Mouse (Mus musculus) neural tube, embryonic 15.5 days (tissue): ENCODE data around the gene Exoc6b. TPM values are rescaled to one million over a fixed set of nuclear protein-coding genes. Genes with fewer than 3 reads are reported as not detected.

Experiments
- ATAC-seq: fragments of 200-750 bp; cut with Nextera tagmentation; 2 replicates; pipeline ENCODE4 v1.8.0; 2017; ENCODE audit warnings: mild to moderate bottlenecking, moderate TSS enrichment, moderate library complexity; ENCODE audit not compliant: low FRiP score
- H3K27ac ChIP-seq: fragments of 300-500 bp; sonication (generic); replicated peaks from 2 replicates; pipeline ENCODE4 v1.5.1; 2015; ENCODE audit warnings: mild to moderate bottlenecking, inconsistent platforms
- H3K27me3 ChIP-seq: fragments of 300-500 bp; sonication (generic); replicated peaks from 2 replicates; pipeline ENCODE4 v1.6.1; 2015; ENCODE audit warnings: inconsistent platforms
- H3K36me3 ChIP-seq: fragments of 300-500 bp; sonication (generic); 2 replicates; pipeline ENCODE4 v1.6.1; 2015; ENCODE audit warnings: inconsistent platforms
- H3K4me1 ChIP-seq: fragments of 300-500 bp; sonication (generic); 2 replicates; pipeline ENCODE4 v1.6.1; 2015; ENCODE audit warnings: inconsistent platforms
- H3K4me2 ChIP-seq: fragments of 300-500 bp; sonication (generic); 2 replicates; pipeline ENCODE4 v1.6.1; 2015; ENCODE audit warnings: inconsistent platforms, mild to moderate bottlenecking, moderate library complexity
- H3K4me3 ChIP-seq: fragments of 300-500 bp; sonication (generic); replicated peaks from 2 replicates; pipeline ENCODE4 v1.5.1; 2015; ENCODE audit warnings: mild to moderate bottlenecking, inconsistent platforms
- H3K9ac ChIP-seq: fragments of 300-500 bp; sonication (generic); replicated peaks from 2 replicates; pipeline ENCODE4 v1.6.1; 2015; ENCODE audit warnings: mild to moderate bottlenecking, inconsistent platforms
- H3K9me3 ChIP-seq: fragments of 300-500 bp; sonication (generic); replicated peaks from 2 replicates; pipeline ENCODE4 v1.6.1; 2016; ENCODE audit warnings: inconsistent platforms
- WGBS: fragments of 180-500 bp; shearing (Covaris S2); methylation state at CpG from one replicate; pipeline ENCODE4 v1.1.7; 2015; ENCODE audit warnings: mixed read lengths; 5-methylcytosine and 5-hydroxymethylcytosine counted together
- polyA plus RNA-seq: library from polyadenylated mRNA; unstranded; fragments of >200 nt; fragmentation: Nextera tagmentation; extraction: Ambion mirVana; gene quantifications from 2 replicates; pipeline ENCODE4 v1.2.1, GENCODE M21; 2015

The Exoc6b gene
- polyA plus RNA-seq, 1 experiment from 2014 or later, result 44.5 TPM

DNA sequence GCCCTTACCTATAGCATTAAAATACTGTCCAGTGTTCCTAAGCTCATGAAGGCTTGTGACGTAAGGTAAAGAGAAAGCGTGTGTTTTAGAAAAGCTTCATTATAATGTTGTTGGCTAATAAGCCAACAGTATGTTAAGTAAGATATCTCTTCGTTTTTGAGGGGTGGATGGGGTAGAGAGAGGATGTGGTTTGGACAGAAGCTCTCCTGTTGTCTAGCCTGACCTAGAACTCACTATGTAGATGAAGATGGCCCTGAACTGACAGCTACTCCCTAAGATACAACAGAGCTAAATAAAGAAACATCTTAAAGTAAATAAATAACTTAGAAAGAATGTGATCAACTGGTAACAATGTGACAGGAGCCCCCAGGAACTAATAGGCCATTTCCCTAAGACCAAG lies 204.7 kb downstream of the Exoc6b start:
- Histone ChIP-seq H3K9ac (no peak overlapping the region), H3K4me2 (no peak overlapping the region), H3K9me3 (no peaks in the 10 kb centered on the region), H3K4me1 (peaks cover 9% of the 10 kb centered on the region), H3K27me3 (no peaks in the 10 kb centered on the region), H3K27ac (no peak overlapping the region), H3K4me3 (no peak overlapping the region), H3K36me3 (no peaks in the 10 kb centered on the region)
- ATAC-seq, result no peak
- 89% methylated on average over 3 of the region's 3 CpGs for WGBS

GRCm38 (mm10) chr6:84863816-84864375 lies 205.4 kb downstream of the Exoc6b start:
- Histone ChIP-seq H3K4me3 (no peak overlapping the region), H3K4me1 (peaks cover 9% of the 10 kb centered on the region), H3K27me3 (no peaks in the 10 kb centered on the region), H3K36me3 (no peaks in the 10 kb centered on the region), H3K27ac (no peak overlapping the region), H3K9ac (no peak overlapping the region), H3K9me3 (no peaks in the 10 kb centered on the region), H3K4me2 (no peak overlapping the region)
- 94% methylated on average over 1 of the region's 1 CpGs for WGBS
- no peak for ATAC-seq

DNA sequence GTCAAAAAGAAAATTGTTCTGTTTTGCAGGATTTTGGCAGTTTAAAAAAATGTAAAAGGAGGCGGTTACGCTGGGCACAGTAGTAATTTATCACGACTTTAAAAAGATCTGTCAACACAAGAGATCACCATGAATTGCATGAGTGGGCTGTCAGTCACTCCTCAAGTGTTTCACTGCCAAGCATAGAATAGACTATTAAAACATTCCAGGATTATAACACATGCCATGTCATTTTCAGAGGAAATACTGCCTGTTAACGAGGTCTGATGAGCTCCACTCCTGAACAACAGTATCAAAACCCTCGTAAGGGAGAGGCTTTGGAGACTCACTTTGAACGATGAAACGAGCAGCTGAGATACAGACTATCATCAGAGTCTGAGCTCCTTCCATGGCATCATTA lies 223.6 kb downstream of the Exoc6b start:
- Histone ChIP-seq H3K36me3 (peaks cover 12% of the 10 kb centered on the region), H3K9ac (no peak overlapping the region), H3K4me1 (no peaks in the 10 kb centered on the region), H3K27me3 (no peaks in the 10 kb centered on the region), H3K27ac (no peak overlapping the region), H3K9me3 (no peaks in the 10 kb centered on the region), H3K4me3 (no peak overlapping the region), H3K4me2 (no peak overlapping the region)
- ATAC-seq, result no peak
- 78% methylated on average over 7 of the region's 7 CpGs for WGBS

DNA sequence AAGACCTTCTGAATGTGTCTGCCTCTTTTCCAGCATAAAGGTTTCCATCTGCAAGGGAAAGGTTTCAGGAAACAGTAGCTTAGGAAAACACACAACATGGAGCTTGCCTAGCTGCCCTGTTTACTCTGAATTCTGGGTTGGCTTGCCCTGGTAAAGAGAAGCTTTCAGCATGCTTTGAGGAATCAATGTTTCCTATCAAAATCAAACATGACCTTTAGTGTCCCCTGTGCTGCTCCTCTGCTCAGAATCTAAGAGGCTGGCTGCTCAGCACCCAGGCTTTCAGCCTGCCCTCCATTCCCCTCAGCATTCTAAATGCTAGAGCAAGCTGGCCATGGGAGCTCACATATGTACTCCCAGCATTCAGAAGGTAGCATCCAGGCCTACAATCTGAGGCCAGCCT lies 228.2 kb downstream of the Exoc6b start:
- peaks cover 13% of the 10 kb centered on the region for H3K36me3 ChIP-seq
- no peak overlapping the region for H3K4me3 ChIP-seq
- H3K27me3 ChIP-seq, result no peaks in the 10 kb centered on the region
- ATAC-seq, result no peak
- H3K9ac ChIP-seq, result no peak overlapping the region
- H3K4me1 ChIP-seq, result no peaks in the 10 kb centered on the region
- H3K9me3 ChIP-seq, result no peaks in the 10 kb centered on the region
- H3K27ac ChIP-seq, result no peak overlapping the region
- H3K4me2 ChIP-seq, result no peak overlapping the region

- no peaks in the 10 kb centered on the region for H3K27me3 ChIP-seq
- no peak overlapping the region for H3K4me3 ChIP-seq
- ATAC-seq, result no peak
- H3K9me3 ChIP-seq, result no peaks in the 10 kb centered on the region
- no peak overlapping the region for H3K27ac ChIP-seq
- no peak overlapping the region for H3K4me2 ChIP-seq
- peaks cover 3% of the 10 kb centered on the region; the same call in 1 of the 2 replicates for H3K36me3 ChIP-seq
- no peak overlapping the region for H3K9ac ChIP-seq
- WGBS, result 91% methylated on average over 7 of the region's 7 CpGs
- 0 out of 2 replicates have a peak, but pooled peaks cover 7% of the 10 kb centered on the region for H3K4me1 ChIP-seq
Observed at GRCm38 (mm10) chr6:84807546-84807945, 261.8 kb downstream of the Exoc6b start.

DNA sequence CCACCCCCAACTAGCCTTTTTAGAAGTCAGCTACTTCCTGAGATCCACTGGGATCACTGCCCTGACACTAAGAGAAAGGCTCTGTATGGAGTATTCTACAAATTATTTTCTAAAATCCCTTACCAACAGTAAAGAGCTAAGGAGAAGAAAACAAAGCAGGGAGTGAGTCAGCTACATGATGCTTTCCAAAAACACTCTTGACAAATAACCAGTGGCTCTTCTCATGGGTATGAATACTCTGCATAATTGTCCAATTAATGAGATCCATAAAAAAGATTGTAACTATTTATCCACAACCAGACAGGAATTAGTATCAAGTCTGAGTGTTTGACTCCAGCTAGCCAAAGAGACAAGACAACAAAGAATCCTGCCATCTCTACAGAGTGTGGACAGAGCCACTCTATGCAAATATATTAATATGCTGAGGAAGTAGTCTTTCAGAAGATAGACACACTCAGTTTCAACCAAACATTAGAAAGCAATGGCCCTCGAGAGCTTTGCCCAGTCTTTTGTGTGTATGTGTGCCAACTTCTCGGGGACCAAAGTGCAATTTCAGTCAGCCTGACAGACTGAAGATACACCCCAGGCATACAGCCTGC lies 263.1 kb downstream of the Exoc6b start:
- Histone ChIP-seq H3K27me3 (no peaks in the 10 kb centered on the region), H3K9me3 (no peaks in the 10 kb centered on the region), H3K9ac (no peak overlapping the region), H3K4me3 (no peak overlapping the region), H3K4me2 (no peak overlapping the region), H3K4me1 (0 out of 2 replicates have a peak, but pooled peaks cover 7% of the 10 kb centered on the region), H3K27ac (no peak overlapping the region), H3K36me3 (no peaks in the 10 kb centered on the region)
- WGBS, result 42% methylated on average over 2 of the region's 2 CpGs
- ATAC-seq, result no peak

DNA sequence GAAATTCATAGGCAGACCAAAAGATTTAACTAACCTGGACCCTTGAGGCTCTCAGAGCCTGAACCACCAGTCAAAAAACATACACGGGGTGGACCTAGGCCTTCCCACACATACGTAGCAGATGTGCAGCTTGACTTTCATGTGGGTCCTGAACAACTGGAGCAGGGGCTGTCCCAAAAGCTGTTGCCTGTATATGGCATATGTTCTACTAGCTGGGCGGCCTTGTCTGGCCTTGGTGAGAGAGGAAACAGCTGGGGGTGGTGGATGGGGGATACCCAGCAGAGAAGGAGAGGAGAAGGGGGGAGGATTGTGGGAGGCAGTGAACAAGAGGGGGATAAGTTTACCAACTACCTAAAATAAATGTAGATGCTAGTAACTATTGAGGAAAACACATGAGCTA lies 270.6 kb downstream of the Exoc6b start:
- Histone ChIP-seq H3K36me3 (no peaks in the 10 kb centered on the region), H3K27me3 (no peaks in the 10 kb centered on the region), H3K4me3 (no peak overlapping the region), H3K9me3 (no peaks in the 10 kb centered on the region), H3K9ac (no peak overlapping the region), H3K4me1 (peaks cover 4% of the 10 kb centered on the region; the same call in 1 of the 2 replicates), H3K4me2 (no peak overlapping the region), H3K27ac (no peak overlapping the region)
- ATAC-seq, result no peak
- WGBS, result 93% methylated on average over 3 of the region's 3 CpGs

DNA sequence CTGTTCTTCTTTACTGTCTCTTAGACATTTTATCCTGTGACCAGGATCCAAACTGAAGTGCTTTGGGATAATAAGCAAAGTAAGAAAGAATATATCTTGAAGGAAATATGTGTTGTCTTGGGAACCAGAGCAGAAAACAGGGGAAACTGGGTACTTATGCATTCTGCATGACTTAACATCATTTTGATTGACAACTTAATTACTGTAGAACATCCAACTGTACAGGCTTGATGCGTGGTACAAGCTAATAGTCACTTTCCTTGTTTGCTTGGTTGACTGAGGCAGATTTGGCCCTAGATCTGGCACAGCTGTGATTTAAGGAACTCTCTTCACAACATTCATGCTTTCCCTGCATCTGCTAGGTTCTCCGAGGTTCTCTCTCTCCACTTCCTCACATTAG lies 285.3 kb downstream of the Exoc6b start:
- Histone ChIP-seq H3K4me1 (peaks cover 7% of the 10 kb centered on the region; the same call in 1 of the 2 replicates), H3K9ac (no peak overlapping the region), H3K36me3 (no peaks in the 10 kb centered on the region), H3K9me3 (no peaks in the 10 kb centered on the region), H3K27me3 (no peaks in the 10 kb centered on the region), H3K27ac (no peak overlapping the region), H3K4me2 (no peak overlapping the region), H3K4me3 (no peak overlapping the region)
- 80% methylated on average over 2 of the region's 2 CpGs for WGBS
- no peak for ATAC-seq

DNA sequence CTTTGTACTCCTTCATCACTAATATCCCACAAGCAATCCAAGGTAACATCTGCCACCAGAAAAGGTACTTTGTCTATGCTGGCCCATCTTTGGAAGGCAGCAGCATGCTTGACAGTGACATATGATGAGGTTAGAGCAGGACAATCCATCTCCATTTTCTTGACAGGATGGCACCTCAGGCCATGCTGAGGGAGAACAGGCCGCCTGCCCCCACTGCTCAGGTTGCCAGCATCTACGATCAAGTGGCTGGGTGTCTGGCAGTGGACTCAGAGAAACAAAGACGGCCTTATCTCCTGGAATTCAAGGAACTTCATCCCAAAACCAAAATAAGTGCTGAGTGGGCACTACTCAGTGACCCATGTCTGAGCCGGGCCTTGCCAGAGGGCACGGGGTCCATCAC lies 289.3 kb downstream of the Exoc6b start:
- Histone ChIP-seq H3K4me2 (no peak overlapping the region), H3K27ac (no peak overlapping the region; the same call in 1 of the 2 replicates), H3K4me3 (no peak overlapping the region), H3K9me3 (no peaks in the 10 kb centered on the region), H3K4me1 (peaks cover 8% of the 10 kb centered on the region; the same call in 1 of the 2 replicates), H3K27me3 (no peaks in the 10 kb centered on the region), H3K36me3 (no peaks in the 10 kb centered on the region), H3K9ac (no peak overlapping the region)
- no peak for ATAC-seq
- WGBS, result 34% methylated on average over 5 of the region's 5 CpGs

DNA sequence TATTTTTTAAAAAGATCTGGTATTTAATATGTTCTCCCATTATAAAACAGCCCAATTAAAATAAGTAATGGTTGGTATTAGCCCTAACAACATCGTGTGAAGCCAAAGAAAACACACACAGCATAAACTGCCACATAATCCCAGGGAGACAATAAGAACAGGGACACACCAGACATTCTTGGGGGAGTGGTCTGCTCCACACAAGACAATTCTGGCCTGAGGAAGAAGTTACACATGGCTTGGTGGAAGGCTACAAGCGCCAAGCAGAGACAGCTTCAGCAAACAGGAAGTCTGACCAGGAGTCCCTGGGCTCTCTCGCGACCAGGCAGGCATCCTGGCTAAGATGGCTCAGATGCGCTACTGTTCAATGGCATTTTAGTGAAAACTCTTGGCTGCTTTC lies 290.3 kb downstream of the Exoc6b start:
- Histone ChIP-seq H3K36me3 (no peaks in the 10 kb centered on the region), H3K27ac (no peak overlapping the region)
- 50% methylated on average over 5 of the region's 5 CpGs for WGBS

GRCm38 (mm10) chr6:84775908-84776307 lies 293.4 kb downstream of the Exoc6b start:
- Histone ChIP-seq H3K27me3 (no peaks in the 10 kb centered on the region), H3K4me3 (no peak overlapping the region), H3K9me3 (no peaks in the 10 kb centered on the region), H3K36me3 (no peaks in the 10 kb centered on the region), H3K4me2 (no peak overlapping the region), H3K27ac (no peak overlapping the region), H3K4me1 (peaks cover 8% of the 10 kb centered on the region; the same call in 1 of the 2 replicates), H3K9ac (no peak overlapping the region)
- ATAC-seq, result no peak
- WGBS, result 69% methylated on average over 1 of the region's 1 CpGs

More for the DNA sequence above, 290.3 kb downstream of the Exoc6b start:
- H3K4me1 ChIP-seq, result peaks cover 8% of the 10 kb centered on the region; the same call in 1 of the 2 replicates
- H3K27me3 ChIP-seq, result no peaks in the 10 kb centered on the region
- H3K9ac ChIP-seq, result no peak overlapping the region
- no peaks in the 10 kb centered on the region for H3K9me3 ChIP-seq
- H3K4me3 ChIP-seq, result no peak overlapping the region
- H3K4me2 ChIP-seq, result no peak overlapping the region
- ATAC-seq, result no peak

DNA sequence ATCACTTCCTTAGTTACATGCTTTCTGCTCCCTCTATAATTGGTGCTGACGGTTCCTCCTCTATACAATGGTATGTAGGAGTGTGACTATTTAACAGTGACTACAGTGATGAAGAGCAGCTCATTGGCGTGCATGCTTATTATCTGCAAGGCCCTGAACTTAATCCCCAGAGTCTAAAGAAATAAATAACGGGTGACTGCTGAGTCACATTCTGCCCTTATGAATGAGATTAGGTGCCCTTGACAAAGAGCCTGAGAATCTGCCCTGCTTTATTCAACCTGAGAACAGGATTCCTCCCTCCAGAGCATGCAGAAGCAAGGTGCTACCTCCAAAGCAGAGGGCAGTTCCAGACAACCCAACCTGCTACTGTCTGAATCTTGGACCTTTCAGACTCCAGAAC lies 314.0 kb downstream of the Exoc6b start:
- no peak overlapping the region for H3K27ac ChIP-seq
- no peak for ATAC-seq
- H3K4me3 ChIP-seq, result no peak overlapping the region
- no peak overlapping the region for H3K4me2 ChIP-seq
- no peaks in the 10 kb centered on the region for H3K9me3 ChIP-seq
- no peaks in the 10 kb centered on the region for H3K4me1 ChIP-seq
- no peak overlapping the region for H3K9ac ChIP-seq
- H3K36me3 ChIP-seq, result no peaks in the 10 kb centered on the region
- 47% methylated on average over 3 of the region's 3 CpGs for WGBS
- no peaks in the 10 kb centered on the region for H3K27me3 ChIP-seq
